Mouse (Mus musculus): ENCODE results near the gene Sulf2.

The Sulf2 gene

GRCm38 (mm10) chr2:166175145-166175544 lies 19.7 kb upstream of the Sulf2 start:
- DNase-seq = no peak

DNA sequence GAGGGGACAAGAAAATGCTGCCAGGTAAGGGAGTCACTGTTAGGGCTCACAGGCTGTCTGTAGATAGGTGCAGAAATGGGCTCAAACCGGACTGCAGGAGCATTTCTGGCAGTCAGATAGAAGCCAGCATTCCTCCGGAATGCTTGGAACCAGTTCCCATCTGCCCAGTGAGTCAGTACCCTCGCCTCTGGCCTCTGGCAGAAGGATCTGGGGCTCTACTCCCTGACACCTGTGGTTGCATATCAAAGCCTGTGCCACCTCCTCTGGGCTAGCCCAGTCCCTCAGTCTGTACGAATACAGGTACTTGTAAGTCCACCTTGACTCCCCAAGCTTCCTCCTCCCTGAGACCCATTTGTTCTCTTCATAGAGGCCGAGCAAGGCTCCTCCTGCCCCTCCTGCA lies 17.7 kb upstream of the Sulf2 start:
- no peak for DNase-seq

DNA sequence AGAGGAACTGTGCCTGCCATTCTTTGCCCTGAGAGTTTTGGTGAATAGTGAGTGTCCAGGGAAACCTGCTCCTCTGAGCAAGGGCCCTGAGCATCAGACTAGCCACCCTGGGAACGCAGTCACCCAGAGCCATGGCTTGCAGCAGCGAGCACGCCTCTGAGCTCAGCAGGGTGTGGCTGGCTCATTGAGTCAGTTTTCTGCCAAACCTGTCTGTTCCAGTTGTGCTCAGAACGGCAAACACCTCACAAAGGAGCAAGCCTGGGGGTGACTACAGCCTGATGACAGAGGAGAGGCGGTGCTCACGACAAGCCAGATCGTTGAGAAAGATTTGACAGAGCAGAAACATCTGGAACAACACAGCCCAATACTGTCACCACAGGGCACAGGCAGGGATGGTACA lies 14.7 kb upstream of the Sulf2 start:
- DNase-seq = no peak

DNA sequence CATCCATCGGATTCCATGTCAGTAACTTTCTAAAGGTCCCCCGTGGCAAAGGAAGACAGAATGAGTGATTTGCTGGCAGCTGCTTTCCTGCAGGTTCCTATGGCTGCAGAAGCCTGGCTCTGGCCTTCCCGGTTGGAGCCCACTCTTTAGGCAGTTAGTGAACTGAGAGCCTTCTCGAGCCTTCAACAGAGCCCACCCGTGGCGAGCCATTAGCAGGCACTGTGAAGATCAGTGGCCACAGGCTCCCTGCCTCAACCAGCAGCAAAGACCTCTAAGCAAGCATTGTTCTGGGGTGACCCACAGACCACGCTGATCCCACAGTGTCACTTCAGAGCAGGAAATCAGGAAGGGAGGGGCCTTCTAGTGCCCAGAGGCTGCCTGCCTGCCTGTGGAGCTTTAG lies 13.4 kb upstream of the Sulf2 start:
- no peak for DNase-seq

DNA sequence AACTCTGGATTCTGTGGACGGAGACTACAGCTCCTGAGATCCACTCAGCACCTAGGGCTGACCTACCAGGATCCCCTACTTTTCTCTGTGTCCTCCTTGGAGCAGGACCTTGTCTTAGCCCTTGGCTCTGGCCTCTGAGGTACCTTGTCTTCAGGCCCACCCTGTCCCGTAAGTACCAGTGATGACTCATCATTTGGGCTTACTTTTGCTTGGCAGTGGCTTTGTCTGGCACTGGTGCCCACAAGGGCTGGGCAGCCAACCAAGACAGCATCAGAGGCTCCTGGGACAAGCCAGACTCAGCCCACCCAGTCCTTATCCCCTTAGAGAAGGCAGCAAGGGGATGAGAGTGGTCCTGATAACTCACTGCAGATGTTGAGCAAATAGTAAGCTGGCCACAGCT lies 11.9 kb upstream of the Sulf2 start:
- DNase-seq = no peak

- no peak for DNase-seq
These were observed 9.9 kb upstream of the Sulf2 start for GRCm38 (mm10) chr2:166165396-166165795.

- no peak for DNase-seq
These were observed 9.1 kb upstream of the Sulf2 start for GRCm38 (mm10) chr2:166164601-166165000.

DNA sequence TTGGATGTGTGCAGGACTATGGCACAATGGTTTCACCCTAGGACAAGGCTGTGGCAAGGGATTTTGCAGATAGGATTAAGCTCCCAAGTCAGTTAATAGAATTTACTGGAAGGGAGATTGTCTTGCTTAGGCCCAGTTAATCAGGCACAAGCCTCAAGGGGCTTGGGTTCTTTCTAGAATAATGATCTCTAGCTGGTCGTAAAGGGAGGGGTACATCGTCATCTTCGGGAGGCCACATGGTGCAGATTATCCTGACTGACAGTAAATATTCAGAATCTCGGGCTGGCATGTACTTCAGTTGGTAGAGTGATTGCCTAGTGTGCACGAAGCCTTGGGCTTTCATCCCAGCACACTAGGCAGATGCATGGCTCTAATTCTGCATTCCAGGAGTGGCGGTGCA lies 8.5 kb upstream of the Sulf2 start:
- DNase-seq = no peak

DNA sequence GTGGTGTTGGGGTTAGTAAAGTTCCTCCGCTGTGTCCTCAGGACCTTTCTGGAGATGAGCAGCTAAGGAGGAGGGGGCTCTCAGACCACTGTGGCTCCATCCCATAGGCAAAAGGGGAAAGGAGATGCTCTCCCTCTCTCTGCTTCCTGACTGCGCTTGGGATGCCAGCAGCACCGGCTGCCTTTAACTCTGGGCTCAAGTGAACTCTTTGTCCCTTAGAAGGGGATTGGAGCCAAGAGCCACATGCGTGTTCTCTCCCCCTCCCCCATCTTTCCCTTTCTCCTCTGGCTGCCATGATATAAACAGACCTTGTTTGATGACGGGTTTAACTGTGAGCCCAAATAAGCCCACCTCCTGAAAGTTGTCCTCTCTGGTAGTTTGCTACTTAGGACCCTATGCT lies 7.8 kb upstream of the Sulf2 start:
- no peak for DNase-seq

- no peak for DNase-seq
These were observed 6.7 kb upstream of the Sulf2 start for GRCm38 (mm10) chr2:166162160-166162559.

GRCm38 (mm10) chr2:166159276-166159675 lies 3.8 kb upstream of the Sulf2 start:
- no peak for DNase-seq

GRCm38 (mm10) chr2:166157767-166158561 lies 2.5 kb upstream of the Sulf2 start:
- no peak for DNase-seq

DNA sequence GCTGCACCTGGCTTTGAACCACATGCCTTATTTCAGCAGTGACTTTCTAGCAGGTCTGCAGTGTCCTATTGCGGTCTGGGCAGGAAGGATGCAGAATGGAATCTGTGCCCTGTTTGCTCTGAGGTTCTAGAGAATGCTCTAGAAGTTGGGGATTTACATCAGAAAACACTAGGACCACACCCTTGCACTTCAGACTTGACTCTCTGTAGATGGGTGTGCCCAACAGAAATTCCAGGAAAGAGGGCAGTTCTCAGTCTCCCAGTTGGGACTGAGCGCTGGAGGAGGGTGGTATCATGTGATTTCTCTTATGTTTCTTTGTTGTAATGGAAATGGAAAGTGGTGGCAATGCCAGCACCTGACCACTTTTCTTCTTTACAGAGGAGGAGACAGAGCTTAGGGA lies 1.7 kb upstream of the Sulf2 start:
- DNase-seq = no peak

DNA sequence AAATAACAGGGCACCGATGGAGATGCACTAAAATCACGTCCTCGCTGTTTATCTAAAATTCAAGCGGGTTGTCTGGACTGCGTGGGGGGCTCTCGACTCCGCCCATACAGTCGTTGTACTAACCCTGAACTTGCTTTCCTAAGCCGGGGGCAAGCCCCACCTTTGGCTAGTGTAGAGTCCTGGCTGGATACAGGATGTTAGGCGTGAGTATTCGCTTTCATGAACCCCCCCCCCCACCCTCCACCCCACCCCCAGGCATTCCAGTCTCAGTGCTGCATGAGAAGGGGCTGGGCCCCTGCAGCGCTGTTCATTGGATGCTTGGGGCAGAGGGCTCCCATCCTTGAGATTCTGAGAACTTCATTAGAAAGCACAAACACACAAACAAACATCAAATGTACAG lies 659 bp upstream of the Sulf2 start:
- DNase-seq = no peak

DNA sequence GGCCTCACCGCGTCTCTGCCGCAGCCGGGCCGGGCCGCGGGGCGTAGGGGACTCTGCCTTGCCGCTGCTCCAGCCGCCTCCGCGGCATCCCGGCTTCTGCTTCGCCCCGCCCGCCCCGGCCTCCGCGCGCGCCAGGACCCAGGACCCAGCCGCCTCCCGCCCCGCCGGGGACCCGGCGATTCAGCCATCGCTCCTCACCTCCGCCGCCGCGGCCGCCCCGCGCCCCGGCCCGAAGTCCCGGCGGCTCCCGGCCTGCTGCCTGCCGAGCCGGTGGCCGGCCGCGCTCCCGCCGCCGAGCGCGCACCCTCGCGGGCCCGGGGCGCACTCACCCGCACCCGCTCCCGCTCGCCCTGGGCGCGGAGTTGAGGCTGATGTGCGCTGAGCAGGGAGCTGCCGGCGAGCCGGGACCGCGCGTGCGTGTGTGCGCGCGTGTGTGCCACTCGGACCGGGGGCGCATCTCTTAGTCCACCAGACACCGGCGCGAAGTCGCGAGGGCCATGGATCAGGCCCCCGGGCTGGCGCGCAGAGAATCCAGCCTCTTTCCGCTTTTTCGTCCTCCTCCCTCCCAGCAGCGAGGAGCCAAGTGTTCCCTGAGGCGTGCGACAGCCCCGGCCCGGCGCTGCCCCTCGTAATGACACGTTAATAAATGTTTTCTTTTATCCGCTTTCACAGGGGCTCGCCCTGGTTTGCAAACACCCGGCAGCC lies 562 bp downstream of the Sulf2 start:
- peak in 1 of 2 experiments; percentile 9 for DNase-seq

DNA sequence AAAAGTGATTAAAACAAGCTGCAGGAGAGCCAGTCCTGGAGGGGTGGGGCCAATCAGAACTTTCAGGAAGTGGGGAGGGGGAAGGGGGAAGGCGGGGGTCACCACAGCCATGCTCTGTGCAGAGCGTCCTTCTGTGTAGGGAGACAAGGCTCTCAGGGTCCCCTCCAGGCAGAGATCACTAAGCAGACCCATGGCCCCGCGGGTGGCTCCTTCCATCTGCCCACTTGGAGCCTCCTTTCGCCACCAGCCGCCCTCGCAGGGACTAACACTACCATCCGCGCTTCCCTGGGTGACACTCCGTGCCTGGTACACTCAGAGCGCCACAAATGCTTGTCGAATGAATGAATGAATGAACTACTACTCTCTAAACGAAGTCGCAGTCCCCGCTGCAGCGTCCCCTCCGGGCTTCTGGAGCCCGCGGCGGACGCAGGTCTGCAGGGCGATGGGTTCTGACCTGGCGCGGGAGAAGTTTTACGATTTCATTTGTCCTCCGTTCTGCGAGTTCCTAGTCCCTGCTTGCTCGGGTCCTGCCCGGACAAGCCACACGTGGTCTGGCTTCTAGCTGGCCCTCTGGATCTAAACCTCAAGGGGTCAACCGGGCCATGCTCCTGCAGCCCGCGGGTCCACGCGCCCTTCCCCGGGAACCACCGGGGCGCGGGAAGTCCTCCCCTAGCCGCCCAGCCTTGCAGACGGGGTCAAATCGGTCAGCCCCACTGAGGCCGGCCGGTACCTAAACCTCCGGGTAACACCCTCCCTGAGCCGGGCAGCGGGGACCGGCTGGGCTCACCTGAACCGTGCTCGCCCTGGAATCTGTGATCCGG lies 1.4 kb downstream of the Sulf2 start:
- DNase-seq = peak; percentile 4 to 17

DNA sequence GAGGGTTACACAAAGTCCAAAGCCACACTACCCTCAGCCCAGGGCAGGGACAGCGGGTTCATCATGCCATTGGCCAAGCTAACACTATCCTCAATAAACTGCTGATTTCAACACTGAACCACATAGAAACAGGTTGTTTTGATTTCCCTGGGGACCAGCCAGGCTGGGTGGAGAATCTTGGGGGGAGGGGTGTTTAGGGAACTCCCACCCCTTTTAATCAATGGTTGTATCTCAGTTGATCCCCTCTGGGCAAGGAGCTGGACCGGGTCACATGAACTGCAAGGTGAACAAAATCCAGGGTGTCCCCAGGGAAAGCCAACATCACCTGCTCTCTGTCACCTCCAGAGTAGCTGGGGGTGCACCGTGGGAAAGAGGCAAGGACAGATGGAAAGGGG lies 2.1 kb downstream of the Sulf2 start:
- DNase-seq = peak in 1 of 2 experiments; percentile 5

GRCm38 (mm10) chr2:166152734-166153398 lies 2.6 kb downstream of the Sulf2 start:
- DNase-seq = no peak

- DNase-seq = no peak
These were observed 3.7 kb downstream of the Sulf2 start for GRCm38 (mm10) chr2:166151510-166152473.

GRCm38 (mm10) chr2:166150584-166150983 lies 4.9 kb downstream of the Sulf2 start:
- no peak for DNase-seq

DNA sequence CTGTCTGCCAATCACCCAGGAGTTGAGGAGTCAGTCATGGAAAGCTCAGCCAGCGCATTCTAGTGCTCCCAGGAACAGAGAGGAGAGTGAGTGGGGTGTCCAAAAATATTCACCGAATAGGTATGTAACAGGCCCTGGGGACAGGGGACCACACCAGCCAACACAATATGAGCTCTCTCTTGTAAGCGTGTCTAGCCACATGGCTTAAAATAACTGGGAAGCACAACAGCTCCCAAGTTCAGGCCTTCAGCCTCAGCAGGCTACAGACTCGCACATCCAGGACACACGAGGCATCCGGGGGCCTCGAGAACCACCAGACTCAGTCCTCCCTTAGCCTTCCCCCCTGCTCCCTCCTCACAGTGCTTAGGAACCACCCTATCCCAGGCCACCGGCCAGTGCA lies 6.0 kb downstream of the Sulf2 start:
- DNase-seq = no peak
